Mouse (Mus musculus) ovary, postnatal 36 days (tissue): ENCODE measurements around the gene Tcp11.
A peak's percentile ranks its signal among the peaks of the same experiment; 100 is the strongest.

Experiments used
- DNase-seq: peaks from one replicate; pipeline ENCODE4 v3.0.0; 2022; ENCODE audit warnings: low spot score, mixed read lengths

Tcp11 gene

GRCm38 (mm10) chr17:28036813-28037756 lies 43.4 kb downstream of the Tcp11 start:
- DNase-seq: no peak

GRCm38 (mm10) chr17:28034986-28035385 lies 45.5 kb downstream of the Tcp11 start:
- DNase-seq: no peak

- no peak for DNase-seq
Observed at GRCm38 (mm10) chr17:28033046-28033580, 47.3 kb downstream of the Tcp11 start.

- DNase-seq: no peak
Observed at GRCm38 (mm10) chr17:28032219-28032618, 48.2 kb downstream of the Tcp11 start.

GRCm38 (mm10) chr17:28031281-28031941 lies 49.0 kb downstream of the Tcp11 start:
- no peak for DNase-seq

GRCm38 (mm10) chr17:28030446-28030845 lies 50.0 kb downstream of the Tcp11 start:
- DNase-seq: no peak

- DNase-seq: no peak
Observed at GRCm38 (mm10) chr17:28029308-28029707, 51.1 kb downstream of the Tcp11 start.

- no peak for DNase-seq
Observed at GRCm38 (mm10) chr17:28028236-28028635, 52.2 kb downstream of the Tcp11 start.

- DNase-seq: no peak
Observed at GRCm38 (mm10) chr17:28027197-28027596, 53.2 kb downstream of the Tcp11 start.

GRCm38 (mm10) chr17:28026111-28026872 lies 54.1 kb downstream of the Tcp11 start:
- peak; percentile 77 for DNase-seq

- peak; percentile 55 for DNase-seq
Observed at GRCm38 (mm10) chr17:28025541-28025961, 54.9 kb downstream of the Tcp11 start.

GRCm38 (mm10) chr17:28022854-28023655 lies 57.4 kb downstream of the Tcp11 start:
- DNase-seq: no peak

- no peak for DNase-seq
Observed at GRCm38 (mm10) chr17:28021911-28022310, 58.5 kb downstream of the Tcp11 start.

- no peak for DNase-seq
Observed at GRCm38 (mm10) chr17:28019785-28020696, 60.4 kb downstream of the Tcp11 start.

GRCm38 (mm10) chr17:28018776-28019175 lies 61.7 kb downstream of the Tcp11 start:
- no peak for DNase-seq

GRCm38 (mm10) chr17:28018344-28018743 lies 62.1 kb downstream of the Tcp11 start:
- DNase-seq: no peak
